Mouse (Mus musculus) forebrain, embryonic 13.5 days (tissue): ENCODE results near the gene Ndufs1. TPM values are rescaled to one million over a fixed set of nuclear protein-coding genes. Genes with fewer than 3 reads are reported as not detected.

Experiments
- ATAC-seq: fragments of 200-750 bp; cut with Nextera tagmentation; 2 replicates; pipeline ENCODE4 v1.8.0; 2017
- H3K27ac ChIP-seq: fragments of 300-500 bp; sonication (generic); 2 replicates; pipeline ENCODE4 v1.5.1; 2015; ENCODE audit warnings: inconsistent platforms, mild to moderate bottlenecking, moderate library complexity
- H3K27me3 ChIP-seq: fragments of 300-500 bp; sonication (generic); 2 replicates; pipeline ENCODE4 v1.6.1; 2015; ENCODE audit warnings: mild to moderate bottlenecking, inconsistent platforms
- H3K36me3 ChIP-seq: fragments of 300-500 bp; sonication (generic); 2 replicates; pipeline ENCODE4 v1.6.1; 2015; ENCODE audit warnings: mild to moderate bottlenecking, inconsistent platforms; ENCODE audit not compliant: poor library complexity, severe bottlenecking
- H3K4me1 ChIP-seq: fragments of 300-500 bp; sonication (generic); 2 replicates; pipeline ENCODE4 v1.6.1; 2015; ENCODE audit warnings: inconsistent platforms
- H3K4me2 ChIP-seq: fragments of 300-500 bp; sonication (generic); 2 replicates; pipeline ENCODE4 v1.6.1; 2015; ENCODE audit warnings: inconsistent platforms, mild to moderate bottlenecking, moderate library complexity
- H3K4me3 ChIP-seq: fragments of 300-500 bp; sonication (generic); 2 replicates; pipeline ENCODE4 v1.5.1; 2015; ENCODE audit warnings: mild to moderate bottlenecking, inconsistent platforms
- H3K9ac ChIP-seq: fragments of 300-500 bp; sonication (generic); 2 replicates; pipeline ENCODE4 v1.6.1; 2015; ENCODE audit warnings: mild to moderate bottlenecking, inconsistent platforms
- H3K9me3 ChIP-seq: fragments of 300-500 bp; sonication (generic); replicated peaks from 2 replicates; pipeline ENCODE4 v1.6.1; 2016; ENCODE audit warnings: inconsistent platforms
- whole genome bisulfite sequencing: fragments of 180-500 bp; shearing (Covaris S2); methylation state at CpG from one replicate; pipeline ENCODE4 v1.1.7; 2015; 5-methylcytosine and 5-hydroxymethylcytosine counted together
- microRNA-seq: library from miRNA; unstranded; fragments of <30 nt; microRNA quantifications from one replicate; pipeline ENCODE4, GENCODE M21; 2016
- polyA plus RNA-seq: library from polyadenylated mRNA; unstranded; fragments of >200 nt; fragmentation: Nextera tagmentation; extraction: Ambion mirVana; gene quantifications from 2 replicates; pipeline ENCODE4 v1.2.1, GENCODE M21; 2015

Ndufs1 gene
- polyA plus RNA-seq, 1 experiment from 2014 or later, result 119 TPM

DNA sequence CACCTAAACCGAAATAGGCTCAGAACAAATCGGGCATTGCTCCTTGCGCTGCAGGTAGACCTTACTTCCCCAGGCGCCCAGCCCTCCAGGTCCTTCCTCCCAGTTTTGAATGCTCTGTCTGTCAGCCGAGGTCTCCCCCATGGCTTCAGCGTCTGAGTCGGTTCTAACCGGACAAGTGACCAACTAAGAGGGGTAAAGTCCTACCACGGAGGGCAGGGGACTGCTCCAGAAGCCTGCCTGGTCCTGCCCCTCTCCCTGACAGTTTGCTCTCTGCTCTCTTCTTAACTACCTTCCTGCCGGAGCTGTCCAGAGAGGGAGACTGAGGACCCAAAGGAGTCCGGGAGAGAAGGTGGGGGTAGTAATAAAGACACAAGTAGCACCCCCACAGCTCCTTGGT is 63.8 kb downstream of the Ndufs1 start:
- H3K4me3 ChIP-seq, result peak overlapping the region; percentile 88
- H3K36me3 ChIP-seq, result no peaks in the 10 kb centered on the region
- no peaks in the 10 kb centered on the region for H3K27me3 ChIP-seq
- no peaks in the 10 kb centered on the region for H3K9me3 ChIP-seq
- H3K4me1 ChIP-seq, result peaks cover 45% of the 10 kb centered on the region
- no peak for ATAC-seq
- peak overlapping the region; percentile 94 for H3K4me2 ChIP-seq
- WGBS, result 3% methylated on average over 11 of the region's 11 CpGs
- peak overlapping the region; percentile 100 for H3K9ac ChIP-seq
- H3K27ac ChIP-seq, result peak overlapping the region; percentile 99

DNA sequence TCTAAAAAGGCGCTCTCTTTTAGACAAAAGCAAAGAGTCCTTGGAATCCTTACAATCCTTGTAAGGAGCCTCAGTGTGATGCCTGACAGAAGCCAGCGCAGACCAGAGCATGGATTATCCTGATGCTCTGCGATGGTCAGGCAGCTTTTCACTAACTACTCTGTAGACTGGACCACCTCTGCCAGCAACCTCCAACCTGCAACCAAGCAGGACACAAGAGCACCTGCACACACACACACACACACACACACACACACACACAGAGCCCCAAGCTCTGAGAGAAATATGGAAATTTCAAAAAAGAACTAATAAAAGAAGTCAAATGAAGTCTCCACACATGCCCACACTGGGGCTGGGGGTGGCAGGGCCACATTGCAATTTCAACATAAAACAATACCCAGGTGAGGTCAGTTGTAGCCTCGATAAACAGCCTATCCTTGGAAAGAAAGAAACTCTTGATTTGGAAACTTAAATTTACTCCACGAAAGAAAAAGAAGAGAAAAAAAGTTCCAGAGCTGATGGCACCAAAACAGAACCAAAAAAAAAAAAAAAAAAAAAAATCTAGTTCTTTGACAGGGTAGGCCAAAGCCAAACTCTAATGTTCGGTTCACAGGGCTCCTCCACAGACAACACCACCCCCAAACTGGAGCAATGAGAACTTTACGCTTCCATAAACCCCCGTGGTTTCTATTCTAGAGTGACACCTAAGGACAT is 64.3 kb downstream of the Ndufs1 start:
- Histone ChIP-seq H3K4me3 (peak overlapping the region; percentile 88), H3K36me3 (no peaks in the 10 kb centered on the region), H3K4me2 (peak overlapping the region; percentile 94), H3K27me3 (no peaks in the 10 kb centered on the region), H3K9ac (peak overlapping the region; percentile 100), H3K9me3 (no peaks in the 10 kb centered on the region), H3K4me1 (peaks cover 45% of the 10 kb centered on the region), H3K27ac (peak overlapping the region; percentile 99; the same call in 1 of the 2 replicates)
- 39% methylated on average over 8 of the region's 8 CpGs for WGBS
- ATAC-seq, result no peak

DNA sequence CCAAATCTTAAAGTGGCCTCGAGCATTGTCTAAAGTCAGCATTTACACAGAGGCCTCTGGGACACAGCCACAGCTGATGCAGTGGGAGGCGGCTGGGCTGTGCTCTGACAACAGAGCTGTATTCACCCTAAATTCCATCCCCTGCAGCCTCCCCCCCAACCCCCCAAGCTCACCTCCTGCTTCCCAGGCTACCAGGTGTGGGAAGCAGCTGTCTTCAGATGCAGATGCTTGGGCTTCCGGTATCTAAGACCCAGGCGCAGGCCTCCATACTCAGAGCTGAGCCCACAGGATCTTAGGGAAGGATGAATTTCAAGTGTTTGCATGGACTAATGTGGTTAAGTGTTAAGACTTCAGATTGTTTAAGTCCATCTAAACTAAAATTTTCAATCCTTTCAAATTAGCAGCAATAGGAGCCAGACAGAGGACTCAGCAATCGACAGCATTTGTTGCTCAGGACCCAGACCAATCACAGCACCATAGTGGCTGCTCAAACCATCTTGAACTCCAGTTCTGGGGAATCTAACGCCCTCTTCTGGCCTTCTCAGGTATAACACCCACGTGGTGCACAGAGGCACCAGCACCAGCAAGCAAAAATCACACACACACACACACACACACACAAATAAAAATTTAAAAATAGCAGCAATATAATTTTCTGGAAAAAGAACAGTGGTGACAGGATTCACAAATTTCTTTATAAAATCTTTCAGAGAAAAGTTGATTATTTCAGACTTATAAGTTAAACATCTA is 65.9 kb downstream of the Ndufs1 start:
- peak overlapping the region; percentile 36; the same call in 1 of the 2 replicates for H3K27ac ChIP-seq
- H3K4me1 ChIP-seq, result peaks cover 35% of the 10 kb centered on the region
- 54% methylated on average over 7 of the region's 7 CpGs for WGBS
- ATAC-seq, result no peak
- H3K4me3 ChIP-seq, result no peak overlapping the region
- no peaks in the 10 kb centered on the region for H3K9me3 ChIP-seq
- peaks cover 5% of the 10 kb centered on the region; the same call in 1 of the 2 replicates for H3K36me3 ChIP-seq
- no peak overlapping the region for H3K9ac ChIP-seq
- no peaks in the 10 kb centered on the region for H3K27me3 ChIP-seq
- H3K4me2 ChIP-seq, result no peak overlapping the region

DNA sequence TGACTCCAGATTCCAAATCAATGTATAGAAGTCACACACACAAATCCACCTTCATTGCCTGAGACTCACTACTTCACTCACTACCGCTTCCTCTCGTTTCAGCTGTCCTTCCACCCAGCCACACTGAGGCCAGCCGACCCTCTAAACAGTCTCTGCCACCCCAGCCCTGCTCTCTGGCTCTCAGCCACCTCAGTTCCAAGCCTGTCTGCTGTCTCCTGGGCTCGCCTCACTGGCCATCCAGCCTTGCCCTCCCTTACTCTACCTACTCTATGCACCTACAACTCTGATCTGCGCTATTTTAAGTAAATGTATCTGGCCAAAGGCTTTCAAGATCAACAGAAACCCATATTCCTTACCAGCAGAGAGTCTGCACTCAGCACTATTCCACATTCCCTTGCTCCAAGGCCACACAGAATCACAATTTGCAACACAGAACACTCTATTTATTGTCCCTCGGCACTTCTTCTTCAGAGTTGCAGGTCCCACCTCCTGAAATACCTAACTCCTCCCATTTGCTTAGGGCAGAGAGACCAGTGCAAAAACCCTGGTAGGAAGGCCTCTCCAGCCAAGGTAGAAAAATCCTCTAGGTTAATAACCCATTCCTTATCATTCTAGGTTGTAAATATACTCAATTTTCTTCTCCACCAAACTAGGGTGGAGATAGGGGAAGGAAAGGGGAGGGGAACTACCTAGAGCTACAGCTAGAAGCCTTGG is 68.9 kb downstream of the Ndufs1 start:
- H3K27ac ChIP-seq, result no peak overlapping the region
- 88% methylated on average over 6 of the region's 6 CpGs for WGBS
- H3K36me3 ChIP-seq, result peaks cover 26% of the 10 kb centered on the region
- H3K27me3 ChIP-seq, result no peaks in the 10 kb centered on the region
- no peak overlapping the region for H3K4me3 ChIP-seq
- H3K4me2 ChIP-seq, result no peak overlapping the region
- H3K9ac ChIP-seq, result no peak overlapping the region
- no peaks in the 10 kb centered on the region for H3K9me3 ChIP-seq
- ATAC-seq, result no peak
- peaks cover 22% of the 10 kb centered on the region for H3K4me1 ChIP-seq

DNA sequence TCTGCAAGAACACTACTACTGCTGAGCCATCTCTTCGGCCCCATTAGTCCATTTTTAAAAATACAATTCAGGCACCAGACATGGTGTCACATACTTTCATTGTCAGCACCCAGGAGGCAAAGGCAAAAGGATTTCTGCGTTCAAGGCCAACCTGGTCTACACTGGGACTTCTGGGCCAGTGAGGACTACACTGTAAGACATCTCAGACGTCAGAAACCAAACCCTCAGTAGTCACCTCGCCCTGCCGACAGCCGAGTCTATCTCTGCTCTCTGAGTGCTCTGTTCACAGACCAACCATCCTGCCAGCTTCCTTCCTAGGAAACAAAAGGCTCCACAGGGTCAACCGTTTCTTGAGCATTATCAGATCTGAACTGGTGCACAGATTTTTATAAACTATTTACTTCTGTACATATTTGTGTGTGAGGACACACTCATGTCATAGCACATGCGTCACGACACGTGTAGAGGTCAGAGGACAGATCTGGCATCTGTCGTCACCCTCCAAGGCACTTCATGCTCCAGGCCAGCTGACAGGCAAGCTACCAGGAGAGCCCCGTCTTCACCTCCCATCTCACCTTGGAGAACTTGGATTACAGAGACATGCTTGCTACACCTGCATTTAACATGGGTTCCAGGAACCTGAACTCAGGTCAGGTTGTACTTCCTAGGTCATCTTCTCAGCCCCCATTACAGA is 73.7 kb downstream of the Ndufs1 start:
- Histone ChIP-seq H3K27ac (no peak overlapping the region), H3K9ac (no peak overlapping the region), H3K4me2 (no peak overlapping the region), H3K36me3 (peaks cover 67% of the 10 kb centered on the region), H3K4me3 (no peak overlapping the region), H3K9me3 (no peaks in the 10 kb centered on the region), H3K27me3 (no peaks in the 10 kb centered on the region), H3K4me1 (no peaks in the 10 kb centered on the region)
- no peak for ATAC-seq
- WGBS, result 95% methylated on average over 12 of the region's 12 CpGs

DNA sequence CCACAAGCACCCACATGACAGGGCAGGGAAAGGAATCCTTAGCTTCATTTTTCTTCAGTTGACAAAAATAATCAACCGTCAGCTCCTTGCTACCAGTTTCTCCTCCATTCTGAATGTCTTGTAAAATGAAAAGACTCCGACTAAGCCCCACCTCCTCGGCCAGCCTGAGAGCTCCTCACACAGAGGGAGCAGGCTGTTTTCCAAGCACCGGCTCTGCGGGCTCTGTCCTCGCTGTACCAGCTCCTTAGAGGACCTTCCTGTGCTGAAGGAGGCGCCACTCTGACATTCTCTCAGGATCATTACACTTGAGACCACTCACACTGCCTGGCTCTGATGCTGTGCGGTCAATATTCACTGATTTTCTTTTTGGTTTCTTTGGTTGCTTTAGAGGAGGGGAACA is 76.4 kb downstream of the Ndufs1 start:
- Histone ChIP-seq H3K27me3 (no peaks in the 10 kb centered on the region), H3K4me2 (no peak overlapping the region), H3K9me3 (no peaks in the 10 kb centered on the region), H3K4me1 (no peaks in the 10 kb centered on the region), H3K4me3 (no peak overlapping the region), H3K9ac (no peak overlapping the region), H3K36me3 (peaks cover 81% of the 10 kb centered on the region), H3K27ac (no peak overlapping the region)
- 93% methylated on average over 8 of the region's 8 CpGs for WGBS
- no peak for ATAC-seq

DNA sequence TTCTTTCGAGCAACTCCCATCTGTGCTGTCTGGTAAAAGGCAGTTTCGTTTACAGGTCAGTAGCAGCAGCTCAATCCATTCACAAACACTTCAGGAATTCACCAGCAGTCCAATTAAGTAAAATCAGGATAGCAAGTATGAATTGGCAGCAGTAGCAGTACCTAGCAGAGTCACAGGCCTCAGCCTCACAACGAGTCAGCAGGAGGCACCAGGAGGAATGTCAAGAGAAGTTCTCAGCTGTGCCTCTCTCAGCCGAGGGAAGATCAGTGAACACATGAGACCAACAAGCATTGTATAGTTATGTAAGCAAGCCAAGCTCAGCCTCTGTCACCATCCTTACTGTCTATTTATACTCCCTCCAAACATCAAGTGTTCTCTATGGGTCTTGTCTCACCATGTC is 77.8 kb downstream of the Ndufs1 start:
- H3K36me3 ChIP-seq, result peaks cover 79% of the 10 kb centered on the region
- H3K4me2 ChIP-seq, result no peak overlapping the region
- 72% methylated on average over 4 of the region's 4 CpGs for WGBS
- no peaks in the 10 kb centered on the region for H3K4me1 ChIP-seq
- no peak overlapping the region for H3K9ac ChIP-seq
- H3K27ac ChIP-seq, result no peak overlapping the region
- H3K9me3 ChIP-seq, result no peaks in the 10 kb centered on the region
- H3K4me3 ChIP-seq, result no peak overlapping the region
- no peaks in the 10 kb centered on the region for H3K27me3 ChIP-seq
- ATAC-seq, result no peak

DNA sequence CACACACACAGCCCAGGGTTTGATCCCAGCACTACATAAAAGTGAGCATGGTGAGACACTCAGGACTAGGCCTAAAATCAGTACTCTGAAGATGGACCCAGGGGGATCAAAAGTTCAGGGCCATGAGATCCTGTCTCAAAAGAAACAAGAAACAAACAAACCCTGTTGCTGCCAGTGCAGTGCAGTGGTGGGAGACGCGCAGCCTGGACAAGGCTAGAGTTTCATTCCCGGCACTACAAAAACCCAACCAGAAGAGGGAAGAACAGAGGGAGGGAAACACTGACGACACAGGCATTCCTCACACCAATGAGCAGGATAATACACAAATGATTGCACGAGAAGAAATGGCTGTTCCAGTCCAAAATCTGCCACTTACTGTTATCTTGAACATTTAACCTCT is 80.6 kb downstream of the Ndufs1 start:
- Histone ChIP-seq H3K4me3 (no peak overlapping the region), H3K9ac (no peak overlapping the region), H3K27me3 (no peaks in the 10 kb centered on the region), H3K4me1 (no peaks in the 10 kb centered on the region), H3K36me3 (peaks cover 79% of the 10 kb centered on the region), H3K4me2 (no peak overlapping the region), H3K27ac (no peak overlapping the region), H3K9me3 (no peaks in the 10 kb centered on the region)
- 77% methylated on average over 5 of the region's 5 CpGs for WGBS
- ATAC-seq, result no peak

Small RNA genes within 50 kb of the gene (microRNA-seq; reads per million reads assigned to microRNA genes)
- not detected for gene Gm24557
- gene Gm27512, result not detected

Other genes starting within 250 kb of the Ndufs1 start
- 10.0 TPM in 2 replicates for gene Ino80d, start 62.2 kb downstream of the Ndufs1 start, polyA plus RNA-seq
- 499 and 537 TPM in 2 replicates for gene Eef1b2, start within 50 bp of the Ndufs1 start, polyA plus RNA-seq
- 0.14 and 0.48 TPM in 2 replicates for gene Gpr1, start 37.7 kb upstream of the Ndufs1 start, polyA plus RNA-seq
- 41.7 and 43.7 TPM in 2 replicates for gene Zdbf2, start 96.4 kb upstream of the Ndufs1 start, polyA plus RNA-seq